Mouse (Mus musculus): ENCODE data around the gene Rnf123. TPM values are rescaled to one million over a fixed set of nuclear protein-coding genes. Genes with fewer than 3 reads are reported as not detected.
A peak's percentile ranks its signal among the peaks of the same experiment; 100 is the strongest.

The Rnf123 gene
- total RNA-seq, 1 experiment from 2014 or later = 21.5 TPM

DNA sequence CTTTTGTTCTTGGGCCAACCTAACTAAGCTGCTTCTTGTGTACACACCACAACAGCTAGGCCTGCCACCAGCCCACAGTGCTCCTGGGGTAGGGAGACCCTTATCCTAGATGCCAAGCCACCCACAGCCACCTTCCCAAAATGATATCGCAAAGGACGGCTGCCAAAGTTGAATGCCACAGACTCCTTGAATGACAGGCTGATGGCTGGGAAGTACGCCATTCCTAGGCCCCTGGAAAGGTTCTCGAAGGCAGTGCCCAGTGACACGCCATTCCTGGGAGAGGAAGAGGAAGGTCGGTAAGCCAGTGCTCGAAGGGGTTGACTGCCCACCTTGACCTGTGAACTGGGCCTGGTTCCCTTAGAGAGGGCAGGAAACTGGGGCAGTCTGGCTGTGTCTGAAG is 13.6 kb downstream of the Rnf123 start:
- ATAC-seq (replicated peaks; ENCODE audit: insufficient number of reproducible peaks, low FRiP score, low TSS enrichment, poor library complexity, severe bottlenecking) = no peak

DNA sequence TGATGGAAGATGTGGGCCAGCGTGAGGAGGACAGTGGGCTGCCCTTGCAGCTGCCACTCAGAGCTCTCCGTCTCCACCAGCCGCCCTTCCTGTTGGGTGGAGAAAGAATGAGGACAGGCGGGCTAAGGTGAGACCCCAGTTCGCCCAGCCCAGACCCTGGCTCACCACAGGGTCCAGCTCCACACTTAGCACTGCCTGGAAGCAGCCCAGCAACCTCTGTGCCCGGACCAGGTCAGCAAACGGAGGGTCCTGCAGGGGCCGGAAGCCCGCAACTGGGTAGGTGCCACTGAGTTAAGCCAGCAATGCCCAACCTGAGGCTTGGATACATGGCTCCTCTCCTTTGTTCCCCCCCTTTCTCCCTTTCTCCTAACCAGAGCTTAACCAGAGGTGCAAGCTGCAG is 14.1 kb downstream of the Rnf123 start:
- ATAC-seq (replicated peaks; ENCODE audit: insufficient number of reproducible peaks, low FRiP score, low TSS enrichment, poor library complexity, severe bottlenecking) = no peak

DNA sequence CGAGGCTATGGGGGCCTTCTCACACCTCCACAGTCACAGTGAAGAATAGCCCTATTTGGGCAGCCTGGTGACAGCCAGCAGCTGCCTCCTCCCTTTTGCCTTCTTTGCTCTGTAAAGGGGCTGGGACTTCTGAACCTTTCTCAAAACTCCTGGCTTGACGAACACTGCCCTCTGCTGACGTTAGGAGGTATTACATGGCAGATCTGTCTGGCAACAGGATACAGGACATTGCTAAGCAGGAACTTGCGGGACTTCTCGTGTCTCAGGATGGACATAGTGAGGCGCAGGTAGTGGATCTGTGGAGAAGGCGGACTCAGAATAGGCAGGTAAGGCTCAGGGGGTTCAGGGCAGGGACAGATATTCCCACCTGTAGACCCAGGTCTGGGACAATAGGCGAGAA is 15.2 kb downstream of the Rnf123 start:
- peak; percentile 76 for ATAC-seq (replicated peaks; ENCODE audit: insufficient number of reproducible peaks, low FRiP score, low TSS enrichment, poor library complexity, severe bottlenecking)

DNA sequence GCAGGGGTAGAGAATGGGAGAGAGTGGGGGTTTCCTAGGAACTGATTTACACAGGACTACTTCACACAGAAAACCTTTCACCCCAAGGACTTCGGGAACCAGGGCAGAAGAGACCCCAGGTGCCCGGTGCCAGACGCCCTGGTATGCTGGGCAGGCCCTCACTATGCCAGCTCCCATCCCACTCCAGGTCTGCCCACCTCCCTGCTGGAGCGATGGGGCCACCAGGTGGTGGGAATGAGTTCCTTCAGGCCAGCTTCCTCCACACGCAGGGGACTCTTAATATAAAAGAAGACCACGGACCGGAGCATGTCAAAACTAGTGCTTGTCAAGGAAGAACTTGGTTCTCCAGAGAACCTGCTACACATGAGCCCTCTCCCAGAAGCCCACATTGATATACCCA is 15.9 kb downstream of the Rnf123 start:
- ATAC-seq (replicated peaks; ENCODE audit: insufficient number of reproducible peaks, low FRiP score, low TSS enrichment, poor library complexity, severe bottlenecking) = no peak

DNA sequence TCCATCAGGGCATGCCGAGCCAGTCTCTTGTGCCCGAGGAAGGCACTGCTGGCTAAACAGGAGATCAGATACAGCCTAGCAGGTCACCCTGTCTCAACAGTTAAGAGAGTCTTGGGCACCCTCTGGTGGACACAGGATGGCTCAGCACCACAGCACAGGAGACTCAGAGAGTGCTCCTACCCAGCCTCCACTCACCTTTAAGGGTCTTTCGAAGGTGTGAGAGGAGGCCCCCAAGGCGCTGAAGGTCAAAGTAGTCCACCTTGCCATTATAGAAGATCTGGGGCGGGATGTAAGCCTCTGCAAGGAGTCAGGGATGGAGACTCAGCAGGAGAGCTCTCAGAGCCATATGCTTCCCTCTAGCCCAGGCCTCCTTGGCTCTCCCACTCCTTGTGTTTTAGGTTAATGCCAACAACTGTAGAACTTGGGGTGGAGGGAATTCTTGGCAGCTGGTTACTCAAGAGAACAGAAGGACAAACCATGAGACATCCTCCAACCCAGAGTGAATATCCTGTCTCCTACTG is 17.6 kb downstream of the Rnf123 start:
- ATAC-seq (replicated peaks; ENCODE audit: insufficient number of reproducible peaks, low FRiP score, low TSS enrichment, poor library complexity, severe bottlenecking) = no peak

DNA sequence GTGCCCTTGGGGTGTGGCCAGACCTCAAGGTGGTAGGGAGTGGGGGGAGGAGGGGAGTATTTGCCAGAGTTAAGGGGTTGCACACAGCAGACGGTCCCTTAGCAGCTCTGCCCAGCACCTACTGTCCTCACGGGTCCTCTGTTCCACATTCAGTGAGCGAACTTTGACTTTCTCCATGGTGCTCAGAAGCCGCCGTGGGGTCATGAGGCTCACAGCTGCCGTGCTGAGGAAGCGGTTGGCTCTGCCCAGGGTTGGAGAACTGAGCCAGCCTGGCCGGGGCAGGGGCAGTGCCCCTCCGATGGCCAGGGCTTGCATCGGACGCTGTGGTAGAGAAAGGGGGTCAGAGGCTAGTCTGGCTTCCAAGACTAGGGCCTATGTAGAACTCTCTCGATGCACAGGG is 19.8 kb downstream of the Rnf123 start:
- no peak for ATAC-seq (replicated peaks; ENCODE audit: insufficient number of reproducible peaks, low FRiP score, low TSS enrichment, poor library complexity, severe bottlenecking)

DNA sequence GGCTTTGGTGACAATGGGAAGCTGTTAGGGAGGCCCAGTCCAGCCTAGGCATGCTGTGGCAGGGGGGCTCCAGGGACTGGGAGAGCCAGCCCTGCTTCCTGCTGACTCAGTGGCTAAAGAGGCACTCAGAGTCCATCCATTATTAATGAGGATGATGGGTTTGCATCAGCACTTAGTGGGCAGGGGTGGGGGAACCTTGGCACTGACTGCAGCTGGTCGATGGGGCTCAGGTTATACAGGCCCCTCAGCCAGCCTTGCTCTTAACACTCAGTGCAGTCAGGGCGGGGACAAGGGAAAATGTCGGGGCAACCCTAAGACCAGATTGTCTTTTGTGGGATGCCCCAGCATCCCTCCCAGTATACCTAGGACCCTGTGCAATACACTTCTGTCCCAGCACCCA is 21.0 kb downstream of the Rnf123 start:
- ATAC-seq (replicated peaks; ENCODE audit: insufficient number of reproducible peaks, low FRiP score, low TSS enrichment, poor library complexity, severe bottlenecking) = no peak

DNA sequence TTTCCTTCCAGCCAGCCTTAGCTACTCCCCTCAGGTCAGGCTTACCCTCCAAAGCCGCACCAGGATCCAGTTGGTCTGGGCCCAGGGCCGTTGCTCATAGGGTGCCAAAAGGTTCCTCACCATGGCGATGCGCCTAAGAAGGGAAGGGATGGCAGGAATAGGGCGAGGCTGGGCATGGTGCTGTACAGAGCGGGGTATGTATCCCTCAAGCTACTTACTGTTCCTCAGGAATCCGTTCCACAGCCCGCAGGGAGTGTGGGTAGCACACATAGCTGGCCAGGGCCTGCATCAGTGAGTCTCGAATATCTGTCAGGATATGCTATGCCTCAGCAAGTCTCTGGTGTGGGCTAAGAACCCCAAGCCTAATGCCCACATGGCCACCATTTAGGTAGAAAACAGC is 24.9 kb downstream of the Rnf123 start:
- no peak for ATAC-seq (replicated peaks; ENCODE audit: insufficient number of reproducible peaks, low FRiP score, low TSS enrichment, poor library complexity, severe bottlenecking)

DNA sequence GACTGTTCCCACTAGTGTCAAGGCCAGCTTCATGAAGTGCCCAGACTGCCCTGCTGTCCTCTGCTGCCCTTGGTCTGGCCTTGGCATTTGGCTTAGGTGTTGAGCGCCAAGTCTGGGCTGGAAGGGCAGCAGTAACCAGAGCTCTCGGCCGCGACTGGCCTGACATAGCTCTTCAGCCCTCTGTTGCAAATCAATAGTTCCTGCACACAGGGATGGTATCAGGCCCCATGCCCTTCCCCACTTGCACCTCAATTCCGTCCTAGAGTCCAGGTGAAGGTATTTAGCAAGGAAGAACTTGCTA is 25.9 kb downstream of the Rnf123 start:
- no peak for ATAC-seq (replicated peaks; ENCODE audit: insufficient number of reproducible peaks, low FRiP score, low TSS enrichment, poor library complexity, severe bottlenecking)

DNA sequence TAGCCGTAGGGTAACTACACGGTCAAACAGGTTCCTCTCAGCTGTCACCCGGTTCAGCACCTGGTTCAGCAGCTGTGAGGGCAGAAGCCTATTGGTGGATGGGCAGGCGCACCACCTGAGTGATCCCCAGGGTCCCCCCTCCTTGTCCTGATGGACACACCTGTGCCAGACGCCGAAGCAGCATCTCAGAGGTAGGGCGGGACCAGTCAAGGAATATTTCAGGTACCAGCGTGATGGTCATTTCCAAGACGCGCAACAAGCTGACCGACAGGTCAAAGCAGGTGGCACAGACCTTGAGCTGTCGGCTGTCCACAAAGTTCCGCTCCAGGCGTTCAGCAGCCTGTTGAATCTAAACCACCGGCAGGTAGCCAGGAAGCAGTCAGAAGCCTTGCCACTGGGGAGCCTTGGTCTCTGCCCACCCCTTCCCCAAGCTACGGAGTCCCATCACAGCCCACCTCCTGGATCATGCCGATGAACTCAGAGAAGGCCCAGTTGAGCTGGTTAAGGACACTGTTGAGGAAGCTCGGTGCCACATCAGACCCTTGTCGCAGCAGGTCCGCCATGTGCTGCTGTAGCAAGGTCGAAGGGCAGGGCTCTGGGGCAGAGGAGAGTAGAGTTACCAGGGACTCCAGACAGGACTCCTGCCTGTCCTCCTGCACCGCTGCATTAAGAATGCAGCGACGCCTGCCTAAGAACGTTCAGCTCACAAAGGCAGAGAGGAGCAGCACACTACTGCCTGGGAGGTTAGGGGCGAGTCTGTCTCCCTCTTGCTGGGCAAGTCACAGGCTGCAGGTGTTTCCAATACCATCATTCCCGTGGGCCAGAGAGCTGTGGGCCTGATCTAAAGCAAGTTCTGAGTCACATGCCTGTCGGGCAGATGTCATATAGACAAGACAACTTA is 26.5 kb downstream of the Rnf123 start:
- no peak for ATAC-seq (replicated peaks; ENCODE audit: insufficient number of reproducible peaks, low FRiP score, low TSS enrichment, poor library complexity, severe bottlenecking)

DNA sequence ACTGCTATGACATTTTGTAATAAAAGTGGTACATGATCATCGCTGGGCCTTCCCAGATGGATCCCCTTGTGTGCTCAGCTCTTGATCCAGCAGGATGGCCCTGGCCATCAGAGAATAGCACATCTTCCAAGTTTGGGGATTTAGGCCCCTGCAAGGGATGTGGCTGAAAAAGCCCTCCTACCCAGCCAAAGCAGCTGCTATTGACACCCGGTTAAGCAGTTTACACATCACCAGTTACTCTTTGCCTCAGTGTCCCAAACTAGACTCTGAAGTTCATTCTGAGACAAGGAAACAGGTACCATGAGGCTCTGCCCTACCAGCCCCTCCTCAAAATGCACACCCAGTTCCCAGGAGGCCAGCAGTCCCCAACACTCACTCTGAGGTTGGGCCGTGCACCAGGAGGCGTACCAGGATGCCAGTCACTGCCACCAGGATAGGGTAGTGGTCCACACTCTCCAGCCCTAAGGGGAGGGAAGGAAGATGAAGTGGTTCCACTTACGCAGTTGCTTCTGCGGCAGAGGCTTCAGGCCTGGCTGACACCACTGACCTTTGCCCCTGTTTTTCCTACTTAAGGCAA is 27.4 kb downstream of the Rnf123 start:
- no peak for ATAC-seq (replicated peaks; ENCODE audit: insufficient number of reproducible peaks, low FRiP score, low TSS enrichment, poor library complexity, severe bottlenecking)

DNA sequence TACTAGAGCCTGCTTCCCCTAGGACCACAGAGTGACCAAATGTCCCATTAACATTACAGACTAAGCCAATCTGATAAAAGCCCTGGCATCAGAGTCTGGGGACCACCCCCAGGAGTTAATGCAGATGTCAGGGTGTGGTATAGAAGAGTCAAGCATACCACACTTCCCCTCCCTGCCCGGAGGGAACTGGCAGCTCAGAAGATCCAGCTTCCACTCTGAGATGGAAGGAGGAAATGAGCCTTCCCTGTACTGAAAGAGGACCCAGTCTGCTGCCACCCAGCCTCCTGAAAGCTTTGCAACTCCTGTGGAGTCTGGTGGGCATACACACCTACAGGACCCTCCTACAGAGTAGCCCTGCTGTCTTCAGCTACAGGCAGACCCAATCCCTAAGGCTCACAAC is 28.1 kb downstream of the Rnf123 start:
- no peak for ATAC-seq (replicated peaks; ENCODE audit: insufficient number of reproducible peaks, low FRiP score, low TSS enrichment, poor library complexity, severe bottlenecking)

DNA sequence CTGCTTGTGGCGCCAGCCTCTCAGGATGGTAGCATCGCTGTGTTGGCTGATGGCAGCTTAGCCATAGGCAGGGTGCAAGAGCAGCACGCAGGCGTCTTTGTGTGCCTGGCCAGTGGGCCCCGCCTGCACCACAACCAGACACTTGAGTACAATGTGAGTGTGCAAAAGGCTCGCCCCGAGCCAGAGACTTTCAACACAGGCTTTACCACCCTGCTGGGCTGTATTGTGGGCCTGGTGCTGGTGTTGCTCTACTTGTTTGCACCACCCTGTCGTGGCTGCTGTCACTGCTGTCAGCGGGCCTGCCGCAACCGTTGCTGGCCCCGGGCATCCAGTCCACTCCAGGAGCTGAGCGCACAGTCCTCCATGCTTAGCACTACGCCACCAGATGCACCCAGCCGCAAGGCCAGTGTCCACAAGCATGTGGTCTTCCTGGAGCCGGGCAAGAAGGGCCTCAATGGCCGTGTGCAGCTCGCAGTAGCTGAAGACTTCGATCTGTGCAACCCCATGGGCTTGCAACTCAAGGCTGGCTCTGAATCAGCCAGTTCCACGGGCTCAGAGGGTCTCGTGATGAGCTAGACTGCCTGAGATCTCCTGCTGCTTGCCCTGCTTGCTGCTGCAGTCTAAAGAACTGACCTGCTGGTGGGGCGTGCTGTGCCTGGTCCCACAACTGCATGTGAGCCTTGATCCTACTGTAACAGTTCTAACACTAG is 28.7 kb downstream of the Rnf123 start:
- no peak for ATAC-seq (replicated peaks; ENCODE audit: insufficient number of reproducible peaks, low FRiP score, low TSS enrichment, poor library complexity, severe bottlenecking)

DNA sequence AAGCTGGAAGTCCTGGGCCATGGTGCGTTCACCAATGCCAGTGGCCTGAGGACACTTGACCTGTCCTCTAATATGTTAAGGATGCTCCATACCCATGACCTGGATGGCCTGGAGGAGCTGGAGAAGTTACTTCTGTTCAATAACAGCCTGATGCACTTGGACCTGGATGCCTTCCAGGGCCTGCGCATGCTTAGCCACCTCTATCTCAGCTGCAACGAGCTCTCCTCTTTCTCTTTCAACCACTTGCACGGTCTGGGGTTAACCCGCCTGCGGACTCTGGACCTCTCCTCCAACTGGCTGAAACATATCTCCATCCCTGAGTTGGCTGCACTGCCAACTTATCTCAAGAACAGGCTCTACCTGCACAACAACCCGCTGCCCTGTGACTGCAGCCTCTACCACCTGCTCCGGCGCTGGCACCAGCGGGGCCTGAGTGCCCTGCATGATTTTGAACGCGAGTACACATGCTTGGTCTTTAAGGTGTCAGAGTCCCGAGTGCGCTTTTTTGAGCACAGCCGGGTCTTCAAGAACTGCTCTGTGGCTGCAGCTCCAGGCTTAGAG is 29.4 kb downstream of the Rnf123 start:
- ATAC-seq (replicated peaks; ENCODE audit: insufficient number of reproducible peaks, low FRiP score, low TSS enrichment, poor library complexity, severe bottlenecking) = no peak

DNA sequence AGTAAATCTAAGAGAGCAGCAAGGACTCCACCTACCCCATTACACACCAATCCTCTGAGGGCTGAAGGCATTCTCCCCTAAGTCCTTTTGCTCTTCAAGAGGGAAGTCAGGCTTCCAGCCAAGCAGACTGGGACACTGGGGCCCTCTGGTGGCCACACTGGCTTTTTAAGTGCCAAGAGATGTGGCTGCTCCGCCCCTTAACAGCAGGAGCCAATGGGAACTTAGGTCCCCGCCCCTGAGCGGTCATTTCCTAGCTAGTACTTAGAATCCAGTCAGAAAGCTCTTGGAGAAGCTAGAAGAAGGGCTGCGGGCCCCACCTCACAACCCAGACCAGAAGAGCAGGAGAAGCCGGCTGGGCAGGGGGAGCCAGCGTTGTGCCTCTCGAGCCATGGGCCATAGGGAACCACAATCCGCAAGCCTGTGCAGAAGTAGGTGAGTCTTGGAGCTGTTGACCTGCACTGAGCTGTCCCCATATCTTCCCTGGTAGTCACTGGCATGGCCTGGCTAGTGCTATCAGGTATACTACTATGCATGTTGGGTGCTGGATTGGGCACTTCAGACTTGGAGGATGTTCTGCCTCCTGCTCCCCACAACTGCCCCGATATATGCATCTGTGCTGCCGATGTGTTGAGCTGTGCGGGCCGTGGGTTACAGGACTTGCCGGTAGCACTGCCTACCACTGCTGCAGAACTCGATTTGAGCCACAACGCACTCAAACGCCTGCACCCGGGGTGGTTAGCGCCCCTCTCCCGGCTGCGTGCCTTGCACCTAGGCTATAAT is 30.1 kb downstream of the Rnf123 start, which contains the start of gene Amigo3:
Amigo3 (plus strand) TSS at position 275 of the 780 bp plus-strand sequence.
- peak; percentile 83 for ATAC-seq (replicated peaks; ENCODE audit: insufficient number of reproducible peaks, low FRiP score, low TSS enrichment, poor library complexity, severe bottlenecking)

DNA sequence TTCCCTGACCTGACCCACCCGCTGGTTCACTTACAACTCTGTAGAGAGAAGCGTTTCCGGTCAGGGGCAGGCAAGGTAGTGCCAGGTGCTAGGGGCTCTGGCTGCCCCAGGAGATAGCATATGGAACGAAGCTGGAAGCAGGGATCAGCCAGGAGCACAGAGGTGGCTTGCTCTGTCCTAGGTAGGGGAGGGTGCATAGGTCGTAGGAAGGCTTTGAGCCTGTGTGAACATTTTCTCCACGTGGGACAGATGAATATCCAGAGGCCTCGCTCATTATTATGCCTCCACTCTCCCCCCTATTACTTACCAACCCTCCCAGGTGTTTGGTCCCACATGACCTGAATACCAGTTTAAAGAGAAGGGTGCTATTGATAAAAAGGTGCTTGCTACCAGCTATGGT is 30.7 kb downstream of the Rnf123 start:
- ATAC-seq (replicated peaks; ENCODE audit: insufficient number of reproducible peaks, low FRiP score, low TSS enrichment, poor library complexity, severe bottlenecking) = no peak

DNA sequence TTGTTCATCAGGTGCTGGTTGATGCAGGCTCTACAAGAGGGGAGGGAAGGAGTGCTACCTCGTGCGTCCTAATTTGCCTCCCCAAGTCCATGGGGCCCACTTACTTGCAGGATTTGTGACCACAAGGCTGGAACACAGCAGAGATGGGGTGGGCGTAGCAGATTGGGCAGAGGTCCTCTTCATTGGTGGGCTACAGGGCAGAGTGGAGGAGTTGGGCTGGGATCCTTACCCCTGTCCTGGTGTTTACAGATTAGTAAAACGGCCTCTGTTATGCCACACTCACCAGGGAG is 31.3 kb downstream of the Rnf123 start:
- no peak for ATAC-seq (replicated peaks; ENCODE audit: insufficient number of reproducible peaks, low FRiP score, low TSS enrichment, poor library complexity, severe bottlenecking)

DNA sequence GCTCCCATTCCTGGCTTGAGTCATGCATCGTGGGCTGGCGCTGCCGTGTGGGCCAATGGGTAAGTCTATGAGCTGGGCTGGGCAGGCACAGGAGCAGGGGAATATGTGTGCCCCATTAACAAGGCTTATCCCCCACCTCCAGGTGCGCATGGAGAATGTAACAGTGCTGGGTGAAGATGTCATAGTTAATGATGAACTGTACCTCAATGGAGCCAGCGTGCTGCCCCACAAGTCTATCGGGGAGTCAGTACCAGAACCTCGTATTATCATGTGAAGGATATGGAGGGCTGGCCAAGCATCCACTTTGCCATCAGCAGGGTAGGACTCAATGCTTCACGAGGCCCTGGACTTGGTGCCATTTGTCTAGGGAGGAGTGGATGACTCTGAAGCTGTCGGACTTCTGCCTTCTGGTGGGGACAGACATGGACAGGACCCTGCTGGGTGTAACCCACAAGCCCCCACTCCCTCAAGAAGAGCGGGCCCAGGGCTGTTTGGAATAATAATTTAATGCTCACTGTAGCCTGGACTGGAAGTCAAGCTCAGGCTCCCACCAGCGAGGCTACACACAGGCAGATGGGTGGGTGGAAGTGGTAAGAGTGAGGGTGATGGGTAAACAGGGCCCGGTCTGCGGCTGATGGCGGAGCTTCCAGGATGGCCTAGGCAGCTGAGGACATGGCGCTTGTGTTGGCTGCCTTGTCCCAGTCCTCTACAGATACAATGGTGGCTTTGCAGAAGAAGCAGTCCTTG is 31.8 kb downstream of the Rnf123 start:
- ATAC-seq (replicated peaks; ENCODE audit: insufficient number of reproducible peaks, low FRiP score, low TSS enrichment, poor library complexity, severe bottlenecking) = no peak
